Mouse (Mus musculus): ENCODE measurements at regions not wholly inside any gene's neighbourhood (a gene's known extent, or its start where the extent isn't known, plus 50 kb on each side); places are given as distances from the start of the nearest gene placed in this dataset.

DNA sequence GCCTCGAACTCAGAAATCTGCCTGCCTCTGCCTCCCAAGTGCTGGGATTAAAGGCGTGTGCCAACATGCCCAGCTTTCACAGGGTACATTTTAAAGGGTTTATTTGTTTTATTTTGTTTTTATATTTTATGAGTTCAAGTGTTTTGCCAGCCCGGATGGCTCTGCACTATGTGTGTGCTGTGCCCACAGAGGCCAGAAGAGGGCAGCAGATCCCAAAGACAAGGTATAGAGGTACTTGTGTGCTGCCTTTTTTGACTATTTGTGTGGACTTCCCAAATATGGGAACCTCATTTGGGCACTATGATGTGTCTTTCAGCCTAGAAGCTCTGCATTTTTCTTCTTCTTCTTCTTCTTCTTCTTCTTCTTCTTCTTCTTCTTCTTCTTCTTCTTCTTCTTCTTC is 176.4 kb upstream of the Azi2 start:
- DNase-seq (ENCODE audit: low spot score): no peak

DNA sequence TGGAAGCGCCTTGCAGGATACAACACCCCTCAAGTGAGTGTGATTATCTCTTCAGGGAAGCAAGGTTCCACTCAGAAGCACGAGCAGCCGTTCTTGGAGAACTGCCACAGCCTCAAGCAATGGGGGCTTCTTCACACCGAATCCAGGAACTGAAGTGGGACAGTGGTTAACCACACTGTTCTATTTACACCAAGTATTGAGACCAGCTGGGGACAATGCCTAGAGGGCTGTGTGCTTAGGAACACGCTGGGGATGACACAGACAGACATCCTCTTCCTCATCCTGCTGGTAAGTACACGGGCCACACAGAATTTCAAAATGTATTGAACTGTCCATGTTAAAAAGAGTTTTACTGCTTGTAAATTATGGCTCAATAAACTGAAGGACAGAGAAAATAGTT is 177.0 kb upstream of the Azi2 start:
- DNase-seq (ENCODE audit: low spot score): no peak

DNA sequence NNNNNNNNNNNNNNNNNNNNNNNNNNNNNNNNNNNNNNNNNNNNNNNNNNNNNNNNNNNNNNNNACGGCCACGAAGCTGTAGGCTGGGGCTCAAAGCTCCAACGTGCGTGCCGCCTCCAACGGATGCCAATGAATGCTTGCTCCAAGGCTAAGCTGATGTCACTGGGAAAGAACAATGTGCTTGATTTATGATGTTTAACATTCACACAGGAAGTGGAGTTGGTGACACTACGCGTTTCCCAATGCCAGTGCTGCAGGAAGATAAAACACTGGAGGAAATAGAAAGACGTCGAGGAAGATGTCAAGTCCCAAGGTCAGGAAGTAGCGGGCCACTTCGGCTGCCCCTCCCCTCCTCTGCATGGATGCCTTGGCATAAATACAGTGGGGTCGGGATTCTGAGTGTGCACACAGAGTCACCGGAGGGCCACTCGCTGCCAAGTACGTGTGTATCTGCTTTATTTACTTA is 180.7 kb upstream of the Azi2 start:
- no peak for DNase-seq (ENCODE audit: low spot score)

DNA sequence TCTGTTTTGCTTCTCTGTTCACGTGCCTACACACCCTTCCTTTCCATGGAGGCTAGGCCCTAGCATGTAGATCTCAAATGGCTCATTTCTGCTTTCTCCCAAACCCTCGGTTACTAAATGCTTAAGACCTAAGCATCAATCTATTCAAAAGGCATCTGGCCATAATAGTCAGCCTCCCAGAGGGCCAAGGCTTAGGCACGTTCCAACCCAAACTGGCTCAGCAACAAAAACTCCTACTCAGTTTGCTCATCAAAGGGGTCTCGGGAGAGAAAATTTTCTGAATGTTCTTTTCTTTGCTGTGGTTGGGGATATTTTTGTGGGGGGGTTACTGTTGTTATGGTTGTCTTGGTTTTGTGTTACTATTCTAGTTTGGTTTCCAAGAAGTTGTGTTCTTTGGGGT is 196.8 kb upstream of the Azi2 start:
- DNase-seq (ENCODE audit: low spot score): no peak

DNA sequence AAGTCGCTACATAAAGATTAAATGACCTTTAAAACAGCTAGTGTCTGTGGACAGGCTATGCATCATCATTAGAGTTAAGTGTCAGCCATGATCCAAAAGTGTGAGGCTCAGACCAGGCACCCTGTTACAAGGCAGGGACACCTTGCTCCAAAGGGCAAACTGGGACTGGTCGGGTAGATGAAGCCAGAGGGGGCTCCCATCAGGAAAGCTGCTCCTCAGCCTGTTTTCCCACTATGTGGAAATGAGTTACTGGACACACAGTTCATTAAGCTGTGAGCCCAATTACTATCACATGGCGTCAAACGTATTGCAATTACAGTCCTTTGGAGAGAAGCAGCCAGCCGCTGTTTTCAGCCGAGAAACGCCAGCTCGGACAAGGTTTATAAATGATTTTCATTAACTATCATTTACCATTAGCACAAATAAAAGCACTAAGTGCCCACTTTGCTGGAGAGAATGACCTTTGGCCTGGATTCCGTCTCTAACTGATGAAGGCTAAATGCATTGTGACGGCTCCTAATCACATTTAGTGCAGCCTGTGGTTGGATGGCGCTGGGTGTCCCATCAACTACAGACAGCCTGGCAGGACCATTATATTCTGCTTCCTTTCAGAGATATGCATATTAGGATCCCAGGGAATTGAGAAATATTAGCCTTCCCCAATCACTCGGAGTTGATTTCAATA is 203.5 kb upstream of the Azi2 start:
- no peak for DNase-seq (ENCODE audit: low spot score)

DNA sequence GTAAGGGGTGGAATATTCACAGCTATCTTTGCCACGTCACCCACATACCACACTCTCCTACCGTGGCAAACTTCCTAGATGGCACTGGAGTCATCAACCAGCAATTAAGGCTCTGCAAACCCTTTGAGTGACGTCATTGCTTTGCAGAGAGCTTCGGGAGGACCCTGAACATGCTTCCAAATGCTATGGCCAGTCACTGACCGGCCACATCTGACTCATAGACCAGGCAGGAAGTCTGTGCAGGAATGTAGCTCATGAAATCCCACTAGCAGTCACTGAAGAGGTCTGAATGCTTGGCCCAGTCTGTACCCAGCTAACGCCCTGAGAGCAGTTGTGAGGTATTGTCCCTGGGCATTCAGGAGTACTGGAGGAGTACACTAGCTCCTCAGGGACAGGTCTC is 203.9 kb upstream of the Rbms3 start:
- no peak for DNase-seq (ENCODE audit: low spot score)

DNA sequence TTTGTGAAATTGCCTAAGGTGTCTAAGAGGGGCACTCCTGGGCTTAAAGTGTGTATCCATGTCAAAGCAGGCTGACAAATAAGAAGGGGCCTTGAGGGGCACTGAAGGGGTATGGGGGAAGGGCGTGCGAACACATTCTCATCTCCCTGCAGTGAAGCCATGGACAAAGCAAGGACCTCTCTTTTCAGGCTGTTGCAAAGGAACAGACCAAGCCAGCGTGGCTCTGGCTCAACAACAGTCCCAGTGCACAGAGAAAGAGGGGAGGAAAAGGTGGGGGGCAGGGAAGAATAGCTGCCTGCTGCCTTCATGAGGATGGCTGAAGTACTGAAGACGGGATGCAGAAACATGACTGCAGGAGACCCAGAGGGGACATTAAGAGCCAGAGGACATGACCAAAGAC is 184.9 kb upstream of the Rbms3 start:
- DNase-seq (ENCODE audit: low spot score): no peak

DNA sequence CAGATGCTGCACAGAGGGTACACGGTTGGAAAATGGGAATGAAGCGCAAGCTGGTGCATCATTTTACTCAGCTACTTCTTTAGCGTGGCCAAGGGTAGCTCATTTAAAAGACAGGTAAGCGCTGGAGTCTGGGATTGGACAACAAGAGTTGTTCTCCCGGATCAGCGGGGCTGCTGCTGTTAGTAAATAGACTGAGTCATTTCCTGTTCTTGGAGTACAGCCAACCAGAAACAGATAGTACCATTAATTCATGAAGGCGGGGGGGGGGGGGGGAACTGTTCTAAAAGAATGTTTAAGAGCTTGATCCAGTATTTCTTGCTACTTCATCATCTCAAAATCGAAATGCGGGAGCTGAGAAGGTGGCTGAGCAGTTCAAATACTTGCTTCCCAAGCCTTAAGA is 183.5 kb upstream of the Rbms3 start:
- no peak for DNase-seq (ENCODE audit: low spot score)

DNA sequence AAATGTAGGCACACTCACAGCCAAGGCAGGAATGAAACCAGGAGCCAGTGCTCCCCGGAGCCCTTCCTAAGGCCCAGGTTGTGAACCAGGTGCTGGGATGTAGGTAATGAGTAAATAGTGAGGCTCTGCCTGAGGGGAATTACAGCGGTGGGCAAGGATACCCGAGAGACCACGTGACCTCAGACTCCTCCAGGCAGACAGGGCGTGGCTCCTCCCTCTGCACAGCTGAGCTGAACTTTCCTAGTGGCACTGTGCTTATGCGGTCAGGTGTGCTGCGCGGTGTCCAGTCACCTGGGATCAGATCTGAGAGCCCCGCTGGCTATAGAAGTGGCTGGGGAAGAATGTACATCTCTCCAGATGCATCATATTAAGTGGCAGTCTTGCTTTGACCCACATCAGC is 176.1 kb upstream of the Rbms3 start:
- DNase-seq (ENCODE audit: low spot score): no peak

DNA sequence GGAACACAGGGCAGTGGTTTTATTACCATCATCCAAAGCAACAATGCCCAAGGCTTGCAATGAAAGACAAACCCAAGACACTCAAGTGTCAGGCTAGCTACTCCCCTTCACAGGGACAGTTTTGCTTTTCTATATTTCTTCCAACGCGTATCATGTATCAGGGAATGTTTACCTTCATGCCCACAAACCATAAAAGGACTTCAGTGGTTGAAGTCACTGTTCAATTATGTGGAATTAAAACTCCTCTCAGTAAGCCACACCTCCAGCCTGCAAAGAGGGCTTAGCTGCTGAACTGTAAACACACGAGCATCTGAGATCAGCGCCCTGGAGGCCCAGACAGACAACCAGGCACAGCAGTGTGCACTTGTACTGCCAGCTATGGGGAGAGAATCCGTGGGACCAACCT is 154.5 kb upstream of the Rbms3 start:
- DNase-seq (ENCODE audit: low spot score): no peak

DNA sequence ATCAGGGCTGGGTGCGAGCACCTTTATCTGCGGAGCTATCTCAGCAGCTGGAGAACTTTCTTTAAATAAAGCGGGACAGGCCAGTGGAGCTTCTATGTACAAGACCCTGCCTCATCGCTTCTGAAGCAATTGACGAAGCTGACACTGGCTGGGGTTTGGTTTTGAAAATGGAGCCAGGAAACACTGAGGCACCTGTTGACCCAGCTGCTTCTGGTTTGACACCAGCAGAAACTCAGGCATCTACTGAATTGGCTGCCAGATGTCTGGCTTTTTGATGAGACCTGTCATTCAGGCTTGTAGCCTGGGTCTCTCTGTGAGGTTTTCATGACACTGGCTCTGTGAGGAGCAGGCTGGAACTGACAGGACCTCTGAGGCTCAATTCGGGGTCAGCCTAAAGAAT is 124.9 kb upstream of the Rbms3 start:
- no peak for DNase-seq (ENCODE audit: low spot score)

DNA sequence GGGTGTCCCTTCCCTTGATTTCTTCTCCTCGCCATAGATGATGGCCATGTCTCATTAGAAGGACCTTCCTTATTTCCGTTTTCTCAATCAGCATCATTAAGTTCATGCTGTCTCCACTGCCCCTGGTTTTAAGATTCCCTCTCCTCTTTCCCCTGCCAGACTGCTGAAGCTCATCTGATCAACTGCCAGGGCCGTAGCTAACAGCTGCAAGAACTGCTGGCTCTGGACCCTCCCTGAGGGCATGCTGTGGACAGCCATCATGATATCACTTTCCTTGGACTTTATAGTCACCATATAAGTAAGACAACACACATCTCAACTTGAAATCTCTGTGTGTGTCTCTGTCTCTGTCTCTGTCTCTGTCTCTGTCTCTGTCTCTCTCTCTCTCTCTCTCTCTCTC is 123.8 kb upstream of the Rbms3 start:
- DNase-seq (ENCODE audit: low spot score): no peak

DNA sequence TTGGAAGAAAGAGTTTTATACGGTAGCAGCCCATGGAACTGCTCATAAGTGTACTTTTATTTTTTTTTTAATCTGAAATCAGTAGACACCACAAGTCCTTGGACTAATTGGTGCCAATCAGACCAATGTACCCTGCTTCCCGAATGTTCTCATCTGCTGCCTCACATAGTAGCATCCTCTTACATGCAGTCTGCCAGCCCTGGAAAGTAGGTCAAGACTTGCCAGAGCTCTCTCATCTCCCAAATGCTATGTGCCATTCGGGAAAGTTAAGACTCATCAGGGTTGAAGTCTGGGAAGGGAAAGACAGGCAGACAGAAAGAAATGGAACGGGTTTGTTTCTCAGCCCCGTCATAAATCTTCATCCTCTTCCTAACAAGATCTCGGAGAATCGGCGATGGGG is 115.2 kb upstream of the Rbms3 start:
- no peak for DNase-seq (ENCODE audit: low spot score)

DNA sequence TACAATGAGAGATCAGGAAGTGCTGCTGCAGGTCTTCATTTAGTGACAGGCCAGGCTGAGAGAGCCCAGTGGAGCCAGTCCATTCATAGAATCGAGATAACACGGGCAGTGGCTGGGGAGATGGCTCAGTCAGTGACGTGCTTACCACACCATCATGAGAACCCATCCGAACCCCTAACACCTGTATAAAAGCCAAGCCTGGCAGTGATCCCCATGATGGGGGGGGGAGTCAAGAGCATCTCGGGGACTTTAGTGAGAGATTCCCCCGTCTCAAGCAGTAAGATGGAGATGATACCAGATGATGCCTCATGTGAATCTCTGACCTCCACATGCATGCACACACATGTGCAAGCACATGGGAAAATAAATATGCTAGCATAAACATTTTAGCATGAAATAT is 99.7 kb upstream of the Rbms3 start:
- no peak for DNase-seq (ENCODE audit: low spot score)

DNA sequence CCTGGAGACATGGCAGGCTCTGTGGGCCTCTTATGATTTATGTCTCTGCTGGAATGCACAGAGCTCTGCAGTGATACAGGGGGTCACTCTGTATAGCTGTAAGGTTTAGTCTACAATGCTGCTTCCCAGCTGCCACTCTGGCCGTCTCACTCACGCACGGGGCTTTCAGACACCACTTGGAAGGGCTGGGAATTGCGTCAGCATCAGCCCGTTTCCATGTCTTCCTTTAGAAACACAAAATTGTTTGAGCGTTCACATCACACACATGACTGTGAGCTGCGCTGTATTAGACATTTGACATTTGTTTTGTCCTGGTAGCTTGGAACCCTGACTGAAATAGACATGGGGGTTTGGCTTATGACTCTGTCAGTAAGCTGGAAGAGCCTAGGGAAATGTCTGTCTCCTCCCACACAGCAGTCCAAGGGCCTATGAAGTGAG is 90.5 kb upstream of the Rbms3 start:
- DNase-seq (ENCODE audit: low spot score): no peak

DNA sequence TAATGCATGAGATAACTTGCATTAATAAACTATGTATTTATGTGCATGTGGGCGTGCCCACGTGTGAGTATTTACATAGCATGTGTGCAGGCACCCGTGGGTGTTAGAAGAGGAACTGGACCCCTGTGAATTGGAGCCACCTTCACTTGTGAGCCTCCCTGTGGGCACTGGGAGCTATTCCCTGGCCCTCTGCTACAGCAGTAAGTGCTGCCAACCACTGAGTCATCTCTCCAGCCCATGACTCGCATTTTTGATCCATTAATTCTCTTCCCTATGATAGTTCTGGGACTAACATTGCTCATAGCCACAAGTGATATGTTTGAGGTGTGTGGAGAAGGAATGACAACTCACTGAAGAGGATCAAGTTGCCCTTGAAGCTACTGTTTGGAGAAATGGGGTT is 87.6 kb upstream of the Rbms3 start:
- no peak for DNase-seq (ENCODE audit: low spot score)

DNA sequence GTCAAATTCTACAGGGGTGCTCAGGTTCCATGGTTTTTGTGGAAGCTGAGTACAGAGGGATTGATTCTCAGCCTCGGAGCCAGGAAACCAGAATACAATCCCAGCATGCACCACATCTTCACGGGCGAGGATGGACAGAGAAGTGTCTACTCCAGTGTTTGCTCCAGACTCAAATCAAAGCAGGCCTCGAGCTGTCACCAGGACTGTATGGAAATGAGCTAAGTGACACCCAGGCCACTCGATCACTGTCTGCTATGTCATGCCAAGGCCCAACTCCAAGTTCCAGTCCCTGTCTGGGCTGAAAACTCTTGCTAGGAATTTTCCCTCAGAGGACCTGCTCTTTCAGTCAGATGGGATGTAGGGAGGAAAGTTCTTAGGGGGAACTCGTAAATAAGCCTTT is 86.8 kb upstream of the Rbms3 start:
- DNase-seq (ENCODE audit: low spot score): no peak

DNA sequence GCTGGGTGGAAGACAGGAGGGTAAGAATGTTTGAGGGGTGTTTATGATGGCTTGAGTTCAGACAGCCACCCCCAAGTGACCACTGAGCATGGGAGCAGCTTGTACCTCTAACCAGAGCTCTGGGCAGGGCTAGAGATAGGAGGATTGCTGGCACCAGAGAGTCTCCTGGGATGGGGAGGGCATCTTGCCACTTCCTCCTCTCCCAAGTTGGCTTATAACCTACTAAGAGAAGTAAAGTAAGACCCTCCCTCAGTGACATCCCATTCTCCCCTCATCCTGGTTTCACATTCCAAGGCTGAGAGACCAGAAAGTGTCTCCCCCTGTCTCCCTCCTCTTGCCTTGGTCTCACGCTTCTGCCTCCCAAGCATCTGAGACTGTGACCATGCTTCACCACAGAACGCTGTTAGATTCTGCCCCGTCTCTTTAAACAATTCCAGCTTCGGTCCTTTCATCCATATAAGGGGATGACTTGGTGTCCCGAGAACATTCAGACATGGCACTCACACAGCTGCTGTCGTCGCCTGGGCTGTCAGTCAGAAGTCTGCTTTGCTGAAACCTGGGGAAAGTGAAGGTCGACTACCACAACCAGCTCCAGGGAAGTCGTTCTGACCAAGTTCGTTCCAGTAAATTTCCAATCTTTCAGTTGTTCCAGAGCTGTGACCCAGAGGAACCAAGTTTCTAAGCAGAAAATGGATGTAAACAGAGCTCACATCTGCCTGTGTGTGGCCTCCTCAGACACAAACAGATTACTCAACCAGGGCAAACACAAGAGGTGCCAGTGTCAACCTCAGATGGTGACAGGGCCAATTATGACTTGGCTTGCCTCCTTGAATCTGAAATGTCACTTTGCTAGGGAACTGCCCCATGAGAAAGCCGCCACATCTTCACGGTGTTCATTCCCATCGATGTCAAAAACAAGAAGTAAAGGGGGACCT is 85.3 kb upstream of the Rbms3 start:
- no peak for DNase-seq (ENCODE audit: low spot score)

DNA sequence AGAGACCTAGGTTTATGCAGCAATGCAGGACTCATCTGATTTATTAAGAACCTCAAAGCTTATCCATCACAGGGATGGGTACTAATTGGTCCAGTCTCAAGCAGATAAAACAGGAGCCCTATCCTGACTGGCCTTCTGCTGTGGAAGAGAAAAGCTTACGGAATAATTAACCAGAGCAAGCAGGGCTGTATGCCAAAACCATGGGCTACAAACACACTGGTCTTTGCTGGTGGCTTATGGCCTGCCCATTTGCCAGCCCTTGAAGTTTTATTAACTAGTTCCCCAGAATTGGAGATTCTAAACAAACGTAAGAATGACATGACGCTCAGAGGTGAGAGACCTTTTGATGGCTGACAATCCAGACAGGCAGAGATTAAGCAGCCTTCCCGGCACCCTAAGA is 83.4 kb upstream of the Rbms3 start:
- no peak for DNase-seq (ENCODE audit: low spot score)

DNA sequence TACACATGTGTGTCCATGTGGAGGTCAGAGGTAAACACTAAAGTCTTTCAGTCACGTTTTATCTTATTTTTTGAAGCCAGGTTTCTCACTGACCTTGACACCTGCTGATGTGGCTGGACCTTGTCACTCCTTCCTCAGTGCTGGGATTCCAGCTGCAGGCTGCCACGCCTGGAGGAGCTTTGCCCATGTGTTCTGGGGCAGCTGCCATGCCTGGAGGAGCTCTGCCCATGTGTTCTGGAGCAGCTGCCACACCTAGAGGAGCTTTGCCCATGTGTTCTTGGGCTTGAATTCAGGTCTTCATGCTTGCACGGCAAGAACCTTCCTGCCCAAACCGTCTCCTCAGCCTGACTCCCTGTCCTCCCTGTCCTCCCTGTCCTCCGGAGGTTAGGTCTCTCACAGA is 82.1 kb upstream of the Rbms3 start:
- no peak for DNase-seq (ENCODE audit: low spot score)

DNA sequence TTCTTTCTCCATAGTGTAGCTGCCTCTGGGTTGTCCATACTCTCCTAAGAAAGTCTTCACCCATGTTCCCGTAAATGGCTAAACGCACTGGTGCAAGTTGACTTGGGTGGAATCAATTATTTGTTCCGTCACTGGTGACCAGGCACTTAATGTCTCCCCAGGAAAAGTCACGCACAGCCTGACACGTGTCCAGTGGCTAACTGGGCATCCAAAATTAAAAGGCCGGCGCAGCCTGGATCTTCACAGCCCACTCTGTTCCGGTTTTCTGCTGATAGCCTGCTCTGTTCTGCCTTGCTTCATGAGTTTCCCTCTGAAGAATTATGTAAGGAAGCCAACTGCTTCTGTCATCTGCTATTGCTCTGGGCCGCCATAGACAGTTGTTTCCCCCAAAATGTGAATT is 81.3 kb upstream of the Rbms3 start:
- no peak for DNase-seq (ENCODE audit: low spot score)

DNA sequence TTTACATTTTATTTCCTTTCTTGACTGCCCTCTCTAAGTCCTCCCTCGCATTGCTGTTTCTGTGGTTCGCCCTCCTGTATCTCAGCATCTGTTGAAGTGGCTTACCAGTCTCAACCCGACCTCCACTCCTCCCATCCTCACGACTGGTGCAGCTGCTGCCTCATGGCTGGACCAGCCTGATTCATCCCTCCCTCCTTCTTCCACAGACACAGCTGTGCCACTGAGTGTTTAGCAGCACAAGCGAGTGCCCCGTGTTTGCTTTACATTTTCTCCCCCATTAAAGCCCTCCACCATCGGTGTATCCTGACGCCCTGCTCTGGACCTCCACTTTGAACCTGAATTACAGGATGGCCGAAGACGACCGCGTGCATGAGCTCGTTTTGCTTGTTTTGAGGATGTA is 80.0 kb upstream of the Rbms3 start:
- no peak for DNase-seq (ENCODE audit: low spot score)

DNA sequence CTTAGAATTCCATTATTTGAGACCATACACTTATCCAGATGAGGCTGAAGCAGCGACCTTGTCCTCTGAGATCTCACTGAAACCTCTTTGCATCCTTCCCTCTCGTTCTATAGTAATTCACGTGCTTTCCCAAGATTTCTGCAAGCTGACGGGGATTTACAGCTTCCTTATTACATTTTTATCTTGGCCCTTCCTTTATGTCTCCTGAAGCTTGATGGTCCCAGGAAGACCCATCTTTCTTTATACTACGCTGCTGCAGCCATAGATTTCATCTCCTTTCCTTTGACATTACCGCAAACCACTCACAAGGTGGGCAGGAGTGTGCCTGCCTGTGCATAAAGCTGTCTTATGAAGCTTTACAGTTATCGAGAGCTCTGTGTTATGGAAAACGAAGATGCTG is 63.3 kb upstream of the Rbms3 start:
- no peak for DNase-seq (ENCODE audit: low spot score)

DNA sequence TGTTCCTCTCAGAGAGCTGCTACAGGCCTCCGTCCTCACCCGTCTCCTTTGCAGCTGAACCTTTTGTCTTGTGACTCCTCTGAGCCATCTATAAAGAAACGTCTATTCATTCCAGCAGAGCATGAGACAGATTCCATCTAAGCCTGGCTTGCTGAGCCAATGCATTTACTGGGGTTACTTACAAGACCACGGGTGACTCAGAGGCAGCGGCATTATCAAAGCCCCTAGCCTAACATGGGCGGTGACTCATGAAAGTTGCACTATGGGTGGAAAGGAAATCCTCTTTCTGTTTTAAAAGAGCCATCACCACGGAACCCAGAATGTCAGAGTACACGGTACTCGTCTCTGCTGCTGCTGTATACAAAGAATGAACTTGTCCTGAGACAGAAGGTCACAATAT is 62.8 kb upstream of the Rbms3 start:
- DNase-seq (ENCODE audit: low spot score): no peak
